ENCODE assay signal across 8 mouse cellular contexts in the genomic region with DNA sequence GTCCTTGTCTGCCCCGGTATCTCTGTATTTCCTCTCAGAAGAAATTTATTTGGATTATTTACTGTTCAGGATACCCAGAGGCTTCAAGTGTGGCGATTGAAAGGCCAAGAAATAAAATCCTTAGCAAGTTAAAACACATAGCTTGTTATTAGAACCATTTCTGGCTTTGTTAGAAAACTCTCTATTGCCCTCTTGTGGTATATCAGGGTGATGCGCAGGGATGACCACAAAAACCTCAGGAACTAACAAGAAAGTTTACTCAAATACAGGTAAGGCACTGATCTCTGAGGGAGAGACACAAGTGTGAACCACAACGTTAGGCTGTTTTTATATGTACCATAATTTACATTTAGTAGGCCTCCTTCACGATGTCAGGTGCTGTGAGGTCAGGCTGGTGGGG.
DNase-seq lines count a peak whose midpoint lies in the region; ATAC-seq and TF ChIP-seq lines count a peak whose summit lies in the region.

No protein-coding gene starts in this region.

- TF ChIP-seq CTCF in intestine, postnatal 0 days (IDR thresholded peaks at IDR 0.05; ENCODE audit: low read depth) = peak; percentile 87
- peak; percentile 35; the same call in 1 of the 2 replicates for TF ChIP-seq CTCF in lung, adult 2 months (IDR thresholded peaks at IDR 0.05; ENCODE audit: insufficient read depth, low read length)

- H3K36me3 ChIP-seq in forebrain, embryonic 14.5 days (ENCODE audit: control insufficient read depth, insufficient read depth, low read length) = no peaks in the 10 kb centered on the region
- 0 out of 2 replicates have a peak, but pooled peaks cover 5% of the 10 kb centered on the region for H3K36me3 ChIP-seq in forebrain, embryonic 13.5 days (ENCODE audit: poor library complexity, severe bottlenecking)
- H3K36me3 ChIP-seq in embryonic facial prominence, embryonic 14.5 days (ENCODE audit: control insufficient read depth, insufficient read depth, low read length) = peaks cover 3% of the 10 kb centered on the region; the same call in 1 of the 2 replicates
- no peaks in the 10 kb centered on the region; the same call in 1 of the 2 replicates for H3K36me3 ChIP-seq in intestine, postnatal 0 days (ENCODE audit: control insufficient read depth, insufficient read depth)

- H3K4me3 ChIP-seq in forebrain, embryonic 14.5 days (ENCODE audit: low read depth, low read length) = no peak overlapping the region
- no peak overlapping the region for H3K4me3 ChIP-seq in forebrain, embryonic 13.5 days
- no peak overlapping the region for H3K4me3 ChIP-seq in embryonic facial prominence, embryonic 14.5 days (ENCODE audit: low read depth, low read length)
- H3K4me3 ChIP-seq in intestine, postnatal 0 days (ENCODE audit: low read depth, low read length) = no peak overlapping the region
- no peak overlapping the region for H3K4me3 ChIP-seq in lung, adult 2 months (replicated peaks; ENCODE audit: extremely low read depth, low read depth, low read length)

- DNase-seq in forebrain, embryonic 14.5 days (ENCODE audit: low spot score) = peak; percentile 82
- DNase-seq in A20 (ENCODE audit: low read depth, low spot score) = peak; percentile 64
- peak; percentile 85 for DNase-seq in brain, adult 2 months (ENCODE audit: low read depth, low spot score)
- DNase-seq in embryonic facial prominence, embryonic 14.5 days (ENCODE audit: low spot score) = peak; percentile 65
- no peak for DNase-seq in lung, adult 2 months
- DNase-seq in spleen, postnatal 36 days (ENCODE audit: low spot score in 2 of 2) = peak; percentile 46 to 68

- no peaks in the 10 kb centered on the region for H3K9me3 ChIP-seq in forebrain, embryonic 14.5 days (replicated peaks; ENCODE audit: control insufficient read depth, low read length)
- peaks cover 4% of the 10 kb centered on the region; the same call in 1 of the 2 replicates for H3K9me3 ChIP-seq in forebrain, embryonic 13.5 days (replicated peaks)
- H3K9me3 ChIP-seq in embryonic facial prominence, embryonic 14.5 days (ENCODE audit: control insufficient read depth, low read length) = peaks cover 5% of the 10 kb centered on the region; the same call in 1 of the 2 replicates
- H3K9me3 ChIP-seq in intestine, postnatal 0 days (ENCODE audit: control insufficient read depth) = no peaks in the 10 kb centered on the region

- H3K9ac ChIP-seq in forebrain, embryonic 14.5 days (ENCODE audit: low read length) = no peak overlapping the region
- H3K9ac ChIP-seq in forebrain, embryonic 13.5 days = no peak overlapping the region
- H3K9ac ChIP-seq in embryonic facial prominence, embryonic 14.5 days (ENCODE audit: low read depth, low read length) = no peak overlapping the region
- H3K9ac ChIP-seq in intestine, postnatal 0 days (ENCODE audit: low read depth, low read length) = no peak overlapping the region

- 10% methylated on average over 5 of the region's 5 CpGs for WGBS in forebrain, embryonic 14.5 days
- 12% methylated on average over 5 of the region's 5 CpGs for WGBS in forebrain, embryonic 13.5 days
- 9% methylated on average over 5 of the region's 5 CpGs for WGBS in embryonic facial prominence, embryonic 14.5 days
- WGBS in intestine, postnatal 0 days = 7% methylated on average over 5 of the region's 5 CpGs
- 3% methylated on average over 5 of the region's 5 CpGs for WGBS in lung, adult 2 months

- H3K27ac ChIP-seq in forebrain, embryonic 14.5 days (ENCODE audit: low read depth, low read length) = no peak overlapping the region
- no peak overlapping the region for H3K27ac ChIP-seq in forebrain, embryonic 13.5 days
- H3K27ac ChIP-seq in embryonic facial prominence, embryonic 14.5 days (replicated peaks; ENCODE audit: low read depth, low read length) = no peak overlapping the region
- no peak overlapping the region for H3K27ac ChIP-seq in intestine, postnatal 0 days (ENCODE audit: low read depth, low read length)

- no peak overlapping the region for H3K4me2 ChIP-seq in forebrain, embryonic 14.5 days (ENCODE audit: low read length)
- no peak overlapping the region for H3K4me2 ChIP-seq in forebrain, embryonic 13.5 days
- no peak overlapping the region for H3K4me2 ChIP-seq in embryonic facial prominence, embryonic 14.5 days (ENCODE audit: low read depth, low read length)
- H3K4me2 ChIP-seq in intestine, postnatal 0 days (replicated peaks; ENCODE audit: low read depth) = no peak overlapping the region

- no peak for TF ChIP-seq POLR2A in lung, adult 2 months (IDR thresholded peaks at IDR 0.05; ENCODE audit: borderline replicate concordance, extremely low read depth, low read depth, low read length)

- ATAC-seq in forebrain, embryonic 14.5 days = peak; percentile 27; the same call in 1 of the 2 replicates
- no peak for ATAC-seq in forebrain, embryonic 13.5 days
- ATAC-seq in embryonic facial prominence, embryonic 14.5 days (ENCODE audit: low read depth) = no peak
- ATAC-seq in intestine, postnatal 0 days = no peak

- H3K4me1 ChIP-seq in forebrain, embryonic 14.5 days (ENCODE audit: control insufficient read depth, insufficient read depth, low read length) = 0 out of 2 replicates have a peak, but pooled peaks cover 2% of the 10 kb centered on the region
- H3K4me1 ChIP-seq in forebrain, embryonic 13.5 days = peaks cover 13% of the 10 kb centered on the region
- H3K4me1 ChIP-seq in embryonic facial prominence, embryonic 14.5 days (ENCODE audit: control insufficient read depth, insufficient read depth, low read length) = peaks cover 23% of the 10 kb centered on the region
- H3K4me1 ChIP-seq in intestine, postnatal 0 days (replicated peaks; ENCODE audit: control insufficient read depth, insufficient read depth, low read length) = no peaks in the 10 kb centered on the region
- H3K4me1 ChIP-seq in lung, adult 2 months (ENCODE audit: control insufficient read depth, insufficient read depth, low read length) = peaks cover 21% of the 10 kb centered on the region

- H3K27me3 ChIP-seq in forebrain, embryonic 14.5 days (replicated peaks; ENCODE audit: control insufficient read depth, insufficient read depth, low read length) = no peaks in the 10 kb centered on the region
- no peaks in the 10 kb centered on the region for H3K27me3 ChIP-seq in forebrain, embryonic 13.5 days
- no peaks in the 10 kb centered on the region for H3K27me3 ChIP-seq in embryonic facial prominence, embryonic 14.5 days (replicated peaks; ENCODE audit: control insufficient read depth, insufficient read depth, low read length)
- no peaks in the 10 kb centered on the region for H3K27me3 ChIP-seq in intestine, postnatal 0 days (replicated peaks; ENCODE audit: control insufficient read depth, insufficient read depth, low read length)
